Mouse (Mus musculus) megakaryocyte, embryonic 14.5 days (primary cell): ENCODE measurements at regions not wholly inside any gene's neighbourhood (a gene's known extent, or its start where the extent isn't known, plus 50 kb on each side); places are given as distances from the start of the nearest gene placed in this dataset.

Experiments
- H3K27me3 ChIP-seq: replicated peaks from 2 replicates; pipeline ENCODE3; 2012; ENCODE audit warnings: inconsistent platforms
- H3K36me3 ChIP-seq: replicated peaks from 2 replicates; pipeline ENCODE3; 2012; ENCODE audit warnings: low read length, inconsistent platforms, mixed read lengths
- H3K4me1 ChIP-seq: 2 replicates; pipeline ENCODE4 v1.6.1; 2012; ENCODE audit warnings: inconsistent platforms
- H3K4me3 ChIP-seq: replicated peaks from 2 replicates; pipeline ENCODE3; 2012; ENCODE audit warnings: moderate library complexity, mild to moderate bottlenecking, inconsistent platforms
- H3K9me3 ChIP-seq: 2 replicates; pipeline ENCODE4 v1.6.1; 2012; ENCODE audit warnings: inconsistent platforms
- FLI1 ChIP-seq: IDR thresholded peaks from 2 replicates; pipeline ENCODE4 v1.6.1; 2012; ENCODE audit warnings: low read length, inconsistent platforms, mixed read lengths
- GATA1 ChIP-seq: IDR thresholded peaks from 3 replicates; pipeline ENCODE4 v1.6.1; 2012; ENCODE audit warnings: mixed read lengths, low read length, inconsistent platforms, borderline replicate concordance

DNA sequence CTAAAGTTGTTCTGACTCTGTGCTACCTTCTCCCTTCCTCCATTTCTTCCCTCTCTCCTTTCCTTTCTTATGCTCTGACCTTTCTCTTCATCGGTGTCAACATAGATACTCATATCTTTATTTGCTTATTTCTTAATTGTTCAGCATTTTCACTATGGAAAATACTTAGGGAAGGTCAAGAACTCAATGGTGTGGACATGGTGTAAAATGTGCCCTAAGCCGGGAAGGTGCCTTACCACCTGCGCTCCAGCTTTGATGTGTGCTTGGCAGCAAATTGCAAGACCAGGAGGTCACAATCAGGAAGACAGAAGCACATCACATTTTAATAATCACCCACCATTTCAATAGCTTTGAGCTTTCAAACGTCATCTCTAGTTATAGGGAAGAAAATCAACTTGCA, 324.0 kb upstream of the Meis1 start:
- no peak overlapping the region for H3K4me3 ChIP-seq
- H3K36me3 ChIP-seq, result no peaks in the 10 kb centered on the region
- no peaks in the 10 kb centered on the region for H3K27me3 ChIP-seq
- no peaks in the 10 kb centered on the region for H3K4me1 ChIP-seq
- TF ChIP-seq GATA1 (no peak), FLI1 (no peak)
- H3K9me3 ChIP-seq, result peaks cover 15% of the 10 kb centered on the region

DNA sequence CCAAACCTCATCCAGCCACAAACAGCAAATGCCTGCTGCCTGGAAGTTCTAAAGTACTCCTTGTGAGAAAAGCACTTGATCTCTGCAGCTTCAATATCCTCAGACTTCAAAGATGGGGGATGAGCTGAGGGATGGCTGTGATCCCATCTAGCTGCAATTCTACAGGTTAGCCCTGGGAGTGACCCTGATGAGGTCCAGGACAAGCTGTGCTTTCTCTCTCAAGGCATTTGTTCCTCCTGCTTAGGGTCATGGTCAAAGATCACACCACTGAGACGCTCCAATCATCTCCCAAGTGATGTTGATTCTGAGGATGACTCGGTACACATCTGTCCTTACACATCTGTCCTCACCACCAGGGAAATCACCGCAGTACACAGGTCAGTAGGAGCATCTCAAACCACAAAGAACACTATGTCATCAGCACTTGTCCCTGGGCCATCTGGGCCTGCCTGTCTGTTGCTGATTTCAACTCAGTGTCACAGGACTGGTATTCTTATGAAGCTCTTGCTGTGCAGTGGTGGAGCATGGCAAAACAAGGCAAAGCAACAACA, 327.6 kb upstream of the Meis1 start:
- Histone ChIP-seq H3K27me3 (no peaks in the 10 kb centered on the region), H3K4me1 (no peaks in the 10 kb centered on the region)
- TF ChIP-seq FLI1, result no peak
- no peak for TF ChIP-seq GATA1

DNA sequence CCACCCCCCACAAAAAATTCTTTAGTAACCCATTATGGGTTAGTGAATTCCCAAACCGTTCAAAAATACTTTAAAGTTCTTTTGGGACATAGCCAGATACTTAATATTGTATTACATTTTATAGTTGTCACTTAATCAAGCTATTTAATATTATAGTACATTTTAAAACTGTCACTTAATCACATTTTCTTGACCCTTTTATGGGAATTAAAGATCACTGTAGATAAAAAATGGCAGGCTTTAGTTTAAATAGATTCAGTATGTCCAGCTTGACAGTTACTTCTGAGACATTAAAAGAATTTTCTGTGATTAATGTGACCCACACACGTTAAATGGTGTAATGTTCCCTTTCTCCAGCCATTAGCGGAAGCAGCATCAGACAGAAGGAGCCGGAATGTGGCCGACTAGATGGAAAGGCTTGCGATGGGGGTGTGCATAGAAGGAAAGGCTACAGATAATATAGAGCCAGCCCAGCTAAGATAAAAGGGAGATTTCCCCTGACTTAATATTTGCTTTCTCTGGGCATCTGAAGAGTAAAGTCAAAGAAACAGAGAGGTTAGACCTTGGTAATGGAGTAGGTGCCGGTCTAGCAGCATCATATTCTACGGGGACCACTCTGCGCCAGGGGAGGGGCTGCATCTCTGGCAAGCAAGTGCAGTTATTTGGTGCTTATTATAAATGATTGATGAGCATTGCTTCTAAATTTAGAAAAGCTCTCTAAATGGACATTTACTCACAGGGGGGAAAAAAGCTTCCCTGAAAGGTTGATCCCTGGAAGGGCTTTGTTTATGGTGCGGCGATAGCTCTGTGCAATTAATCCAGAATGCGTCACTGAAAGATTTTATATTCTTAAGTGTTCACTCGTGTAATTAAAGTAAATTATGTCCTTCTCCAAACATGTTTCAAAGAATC, 331.8 kb upstream of the Meis1 start:
- no peak overlapping the region for H3K4me3 ChIP-seq
- TF ChIP-seq FLI1, result no peak
- TF ChIP-seq GATA1, result no peak
- no peaks in the 10 kb centered on the region for H3K27me3 ChIP-seq
- no peaks in the 10 kb centered on the region for H3K4me1 ChIP-seq
- H3K9me3 ChIP-seq, result 0 out of 2 replicates have a peak, but pooled peaks cover 9% of the 10 kb centered on the region
- H3K36me3 ChIP-seq, result no peaks in the 10 kb centered on the region

More for the DNA sequence above, 327.6 kb upstream of the Meis1 start:
- Histone ChIP-seq H3K36me3 (no peaks in the 10 kb centered on the region), H3K4me3 (no peak overlapping the region), H3K9me3 (0 out of 2 replicates have a peak, but pooled peaks cover 5% of the 10 kb centered on the region)

DNA sequence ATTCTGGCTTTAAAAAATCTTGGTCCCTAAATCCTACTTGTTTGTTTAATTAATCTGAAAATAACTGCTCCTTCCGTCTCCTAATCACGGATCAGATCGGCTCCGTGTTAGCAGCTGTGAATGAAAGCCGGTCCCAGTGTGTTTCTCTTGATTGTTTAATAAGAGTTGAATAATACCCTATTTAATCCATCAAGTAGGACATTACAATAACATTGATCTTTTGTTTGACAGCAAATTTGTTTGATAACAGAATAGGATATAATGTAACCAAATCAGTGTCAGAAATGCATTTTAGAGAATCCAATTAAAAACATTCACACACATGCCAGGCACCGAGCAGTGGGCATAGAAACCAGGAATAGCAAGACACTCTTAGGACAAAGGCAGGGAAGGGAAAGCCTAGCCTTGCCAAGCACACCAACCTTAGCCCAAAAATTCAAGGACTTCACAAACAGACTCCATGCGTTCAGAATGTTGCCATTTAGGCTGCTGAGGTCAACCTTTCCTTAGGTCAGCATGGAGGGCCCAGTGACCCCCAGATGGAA, 332.5 kb upstream of the Meis1 start:
- H3K27me3 ChIP-seq, result no peaks in the 10 kb centered on the region
- no peak for TF ChIP-seq GATA1
- TF ChIP-seq FLI1, result no peak
- no peaks in the 10 kb centered on the region for H3K36me3 ChIP-seq
- H3K4me1 ChIP-seq, result no peaks in the 10 kb centered on the region
- no peak overlapping the region for H3K4me3 ChIP-seq
- H3K9me3 ChIP-seq, result 0 out of 2 replicates have a peak, but pooled peaks cover 7% of the 10 kb centered on the region

DNA sequence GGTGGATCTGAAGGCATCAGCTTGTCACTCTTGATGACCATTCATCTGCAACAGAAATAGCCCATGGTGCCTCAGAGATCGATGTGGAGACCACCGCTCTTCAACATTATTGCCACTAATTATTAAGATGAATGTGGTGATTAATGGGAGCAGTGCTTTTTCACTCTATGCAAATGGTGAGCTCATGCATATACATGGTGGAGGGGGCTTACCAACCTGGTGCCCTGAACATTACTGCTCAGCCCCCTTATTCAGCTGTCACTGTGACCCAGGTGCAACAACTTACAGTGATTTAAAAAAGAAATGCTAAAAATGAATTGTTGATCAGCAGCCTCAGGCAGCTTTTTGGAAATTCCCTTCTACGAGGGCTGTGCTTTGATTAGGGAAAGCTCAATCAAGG, 334.9 kb upstream of the Meis1 start:
- H3K4me1 ChIP-seq, result no peaks in the 10 kb centered on the region
- TF ChIP-seq FLI1, result no peak
- TF ChIP-seq GATA1, result no peak
- no peaks in the 10 kb centered on the region for H3K27me3 ChIP-seq
- no peak overlapping the region for H3K4me3 ChIP-seq
- 0 out of 2 replicates have a peak, but pooled peaks cover 4% of the 10 kb centered on the region for H3K9me3 ChIP-seq
- no peaks in the 10 kb centered on the region for H3K36me3 ChIP-seq

DNA sequence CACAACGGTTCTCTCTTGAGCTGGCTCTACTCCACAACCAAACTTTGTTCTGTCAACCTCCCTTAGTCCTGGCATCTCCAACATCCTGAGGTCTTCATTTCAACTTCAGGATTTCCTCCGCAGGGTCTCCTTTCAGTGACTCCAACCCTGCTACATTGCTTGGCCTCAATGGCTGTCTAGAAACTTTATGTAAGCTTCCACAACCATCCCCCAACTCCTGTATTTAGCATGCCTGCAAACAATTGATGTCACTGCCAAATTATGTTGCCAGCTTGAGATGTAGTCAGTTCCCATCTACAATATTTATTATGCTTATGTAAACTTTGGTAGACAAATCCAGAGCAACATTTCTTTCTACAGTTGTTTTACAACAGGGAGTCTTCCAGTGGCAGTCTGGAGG, 336.4 kb upstream of the Meis1 start:
- Histone ChIP-seq H3K36me3 (no peaks in the 10 kb centered on the region), H3K4me3 (no peak overlapping the region), H3K9me3 (0 out of 2 replicates have a peak, but pooled peaks cover 4% of the 10 kb centered on the region), H3K27me3 (no peaks in the 10 kb centered on the region), H3K4me1 (no peaks in the 10 kb centered on the region)
- TF ChIP-seq GATA1, result no peak
- no peak for TF ChIP-seq FLI1

DNA sequence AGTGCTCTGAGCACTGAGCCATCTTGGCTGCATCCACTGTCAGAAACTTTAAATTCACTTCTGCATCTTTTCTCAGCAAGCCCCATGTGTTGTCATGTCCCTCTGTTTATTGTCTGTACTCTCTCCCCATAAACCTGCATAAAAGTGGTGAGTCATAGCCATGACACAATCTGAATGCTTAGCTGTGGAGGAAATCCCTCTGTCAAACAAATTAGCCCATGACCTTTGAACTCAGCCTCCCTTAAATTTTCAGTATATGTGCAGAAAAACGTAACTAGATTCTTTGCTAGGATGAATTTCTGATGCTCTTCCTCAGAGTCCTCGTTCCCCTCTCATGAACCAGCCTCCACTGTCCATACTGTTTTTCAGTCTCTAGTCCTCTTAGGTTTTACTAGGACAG, 337.4 kb upstream of the Meis1 start:
- no peaks in the 10 kb centered on the region for H3K4me1 ChIP-seq
- H3K9me3 ChIP-seq, result 0 out of 2 replicates have a peak, but pooled peaks cover 4% of the 10 kb centered on the region
- no peak for TF ChIP-seq FLI1
- TF ChIP-seq GATA1, result no peak
- H3K27me3 ChIP-seq, result no peaks in the 10 kb centered on the region
- no peak overlapping the region for H3K4me3 ChIP-seq
- no peaks in the 10 kb centered on the region for H3K36me3 ChIP-seq

DNA sequence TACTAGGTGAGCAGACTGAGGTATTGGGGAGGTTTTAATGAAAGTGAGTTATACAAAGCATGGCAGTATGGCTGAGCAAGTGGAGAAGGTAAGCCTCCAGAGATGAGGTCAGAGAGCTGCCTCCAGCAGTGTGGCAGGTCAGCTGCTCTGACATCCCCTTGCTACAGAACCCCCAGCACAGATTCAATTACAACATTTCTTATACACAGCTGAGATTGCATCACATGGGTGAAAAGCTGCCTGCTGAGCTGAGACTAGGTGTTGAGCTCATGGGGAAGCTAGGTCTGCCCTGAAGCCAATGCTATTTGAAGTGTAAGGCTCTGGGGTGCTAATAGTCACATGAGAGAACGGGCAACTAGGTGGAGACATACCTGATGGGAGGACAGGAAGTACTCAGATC, 350.4 kb upstream of the Meis1 start:
- H3K27me3 ChIP-seq, result no peaks in the 10 kb centered on the region

DNA sequence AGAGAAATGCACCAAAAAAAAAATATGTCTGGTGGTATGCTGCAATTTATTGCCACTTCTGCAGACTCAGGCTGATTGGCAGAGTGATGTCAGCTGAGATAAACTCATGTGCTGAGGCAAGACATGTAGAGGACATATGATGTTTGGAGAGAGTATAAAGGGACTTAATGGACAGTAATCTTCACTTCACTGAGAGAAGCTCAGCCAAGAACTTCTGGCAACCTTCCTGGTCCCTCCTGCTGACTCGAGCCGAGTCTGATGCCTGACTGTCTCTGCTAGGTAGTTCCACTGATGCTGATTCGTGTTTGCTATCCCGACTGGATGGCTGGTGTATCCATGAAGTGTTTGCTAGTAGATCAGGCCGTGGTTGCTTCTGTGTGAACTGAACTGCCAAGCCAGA, 354.7 kb upstream of the Meis1 start:
- Histone ChIP-seq H3K36me3 (no peaks in the 10 kb centered on the region), H3K4me3 (no peak overlapping the region), H3K9me3 (no peaks in the 10 kb centered on the region), H3K4me1 (no peaks in the 10 kb centered on the region), H3K27me3 (no peaks in the 10 kb centered on the region)
- TF ChIP-seq FLI1 (no peak), GATA1 (no peak)

More for the DNA sequence above, 350.4 kb upstream of the Meis1 start:
- Histone ChIP-seq H3K4me3 (no peak overlapping the region), H3K36me3 (no peaks in the 10 kb centered on the region), H3K4me1 (no peaks in the 10 kb centered on the region), H3K9me3 (no peaks in the 10 kb centered on the region)
- TF ChIP-seq GATA1 (no peak), FLI1 (no peak)

DNA sequence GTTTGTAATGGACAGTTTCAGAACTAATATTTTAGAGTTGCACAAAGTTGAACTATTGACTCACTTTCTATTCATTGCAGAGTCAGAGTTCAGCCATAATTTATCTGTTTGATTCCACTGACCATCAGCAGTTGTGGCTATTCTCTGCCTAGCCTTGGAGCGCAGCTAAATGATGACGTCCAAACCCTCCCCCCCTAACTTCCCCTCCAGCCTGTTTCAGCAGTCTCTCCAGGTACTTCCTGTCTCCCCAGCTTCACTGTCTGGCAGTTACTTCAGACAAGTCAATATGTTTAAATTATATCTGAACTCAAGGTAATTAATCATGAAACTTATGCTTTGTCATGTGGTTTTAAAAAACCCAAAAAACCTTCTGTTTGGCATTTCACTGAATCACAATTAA, 362.1 kb upstream of the Meis1 start:
- no peaks in the 10 kb centered on the region for H3K36me3 ChIP-seq
- no peak for TF ChIP-seq GATA1
- no peak for TF ChIP-seq FLI1
- no peak overlapping the region for H3K4me3 ChIP-seq
- no peaks in the 10 kb centered on the region for H3K9me3 ChIP-seq
- H3K4me1 ChIP-seq, result no peaks in the 10 kb centered on the region
- H3K27me3 ChIP-seq, result no peaks in the 10 kb centered on the region
